Mouse (Mus musculus) bone marrow macrophage, adult 2 months (primary cell): ENCODE measurements around the gene Mmp2.

Source experiments
- CTCF ChIP-seq: IDR thresholded peaks from 2 replicates; pipeline ENCODE4 v1.5.1; 2012; ENCODE audit warnings: low read depth, mild to moderate bottlenecking, low read length, moderate library complexity
- POLR2A ChIP-seq: IDR thresholded peaks from 2 replicates; pipeline ENCODE4 v1.6.1; 2012; ENCODE audit warnings: mild to moderate bottlenecking, low read depth, low read length, borderline replicate concordance

- TF ChIP-seq CTCF (no peak), POLR2A (no peak)
Measured at GRCm38 (mm10) chr8:92902981-92903380, 75.9 kb downstream of the Mmp2 start.
